Mouse (Mus musculus): ENCODE data around the gene Kpna2. TPM values are rescaled to one million over a fixed set of nuclear protein-coding genes. Genes with fewer than 3 reads are reported as not detected.
"Not testable (repeated sequence)": the region's sequence is repeated elsewhere in the genome, so short reads cannot be mapped to it uniquely, and the experiment has no call there.

Gene Kpna2
- polyA plus RNA-seq, 1 experiment: 16.1 TPM

DNA sequence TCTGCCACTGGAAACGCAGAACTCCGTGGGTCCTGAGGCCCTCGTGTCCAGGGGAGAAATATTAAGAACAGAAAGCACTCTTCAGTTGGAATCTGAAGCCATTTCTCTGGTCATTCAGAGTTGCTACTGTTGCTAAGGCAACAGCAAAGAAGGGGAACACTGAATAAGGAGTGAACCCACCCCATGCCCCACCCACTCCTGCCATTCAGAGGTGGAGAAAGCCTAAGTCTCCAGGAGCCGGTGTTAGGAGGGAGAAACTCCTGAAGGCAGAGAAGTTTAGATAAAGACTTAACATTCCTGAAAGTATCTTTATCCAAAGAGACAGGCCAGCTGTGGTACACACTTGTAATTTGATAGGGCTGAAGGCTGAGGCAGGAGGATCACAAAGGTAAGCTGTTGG is 20.0 kb upstream of the Kpna2 start:
- peaks cover 4% of the 10 kb centered on the region; the same call in 1 of the 2 replicates for H3K4me1 ChIP-seq (ENCODE audit: control insufficient read depth, insufficient read depth, insufficient read length)
- H3K36me3 ChIP-seq (ENCODE audit: control insufficient read depth, insufficient read depth, low read length): no peaks in the 10 kb centered on the region
- TF ChIP-seq POLR2A (IDR thresholded peaks at IDR 0.05; ENCODE audit: low read depth, low read length) (no peak), CTCF (IDR thresholded peaks at IDR 0.05; ENCODE audit: extremely low read depth, insufficient read depth, insufficient read length, insufficient replicate concordance) (no peak)
- H3K27ac ChIP-seq (ENCODE audit: insufficient read depth, low read length): no peak overlapping the region
- no peaks in the 10 kb centered on the region for H3K27me3 ChIP-seq (ENCODE audit: control insufficient read depth, insufficient read depth, low read length)
- no peak for DNase-seq (ENCODE audit: low read depth in 1 of 2, low spot score in 2 of 2)
- H3K4me3 ChIP-seq (ENCODE audit: extremely low read depth, insufficient read depth, insufficient read length): no peak overlapping the region
- WGBS: 92% methylated on average over 4 of the region's 4 CpGs

DNA sequence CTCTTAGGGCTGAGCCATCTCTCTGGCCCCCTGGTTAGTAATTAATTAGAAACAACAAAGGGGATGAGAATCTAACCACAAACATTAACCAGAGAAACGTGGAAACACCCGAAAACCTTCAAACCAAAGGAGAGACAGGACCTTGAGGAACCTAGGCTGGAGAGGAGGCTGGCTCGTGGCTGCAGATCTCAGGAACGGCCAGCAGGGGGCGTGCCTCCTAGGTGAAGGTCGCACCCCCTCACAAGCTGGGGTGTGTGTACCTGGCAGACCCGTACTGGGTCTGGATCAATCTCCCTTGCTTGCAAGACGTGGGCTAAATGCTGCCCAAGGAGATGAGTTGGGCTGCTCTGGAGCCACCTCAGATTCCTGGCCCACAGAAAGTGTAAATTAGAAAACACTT is 19.3 kb upstream of the Kpna2 start:
- peak in 1 of 2 experiments; percentile 16 for DNase-seq (ENCODE audit: low read depth in 1 of 2, low spot score in 2 of 2)
- Histone ChIP-seq H3K27me3 (ENCODE audit: control insufficient read depth, insufficient read depth, low read length) (no peaks in the 10 kb centered on the region), H3K27ac (ENCODE audit: insufficient read depth, low read length) (no peak overlapping the region), H3K4me3 (ENCODE audit: extremely low read depth, insufficient read depth, insufficient read length) (no peak overlapping the region), H3K36me3 (ENCODE audit: control insufficient read depth, insufficient read depth, low read length) (no peaks in the 10 kb centered on the region), H3K4me1 (ENCODE audit: control insufficient read depth, insufficient read depth, insufficient read length) (peaks cover 4% of the 10 kb centered on the region; the same call in 1 of the 2 replicates)
- WGBS: 43% methylated on average over 8 of the region's 8 CpGs
- TF ChIP-seq CTCF (IDR thresholded peaks at IDR 0.05; ENCODE audit: extremely low read depth, insufficient read depth, insufficient read length, insufficient replicate concordance) (peak; percentile 56; the same call in 1 of the 2 replicates), POLR2A (IDR thresholded peaks at IDR 0.05; ENCODE audit: low read depth, low read length) (no peak)

DNA sequence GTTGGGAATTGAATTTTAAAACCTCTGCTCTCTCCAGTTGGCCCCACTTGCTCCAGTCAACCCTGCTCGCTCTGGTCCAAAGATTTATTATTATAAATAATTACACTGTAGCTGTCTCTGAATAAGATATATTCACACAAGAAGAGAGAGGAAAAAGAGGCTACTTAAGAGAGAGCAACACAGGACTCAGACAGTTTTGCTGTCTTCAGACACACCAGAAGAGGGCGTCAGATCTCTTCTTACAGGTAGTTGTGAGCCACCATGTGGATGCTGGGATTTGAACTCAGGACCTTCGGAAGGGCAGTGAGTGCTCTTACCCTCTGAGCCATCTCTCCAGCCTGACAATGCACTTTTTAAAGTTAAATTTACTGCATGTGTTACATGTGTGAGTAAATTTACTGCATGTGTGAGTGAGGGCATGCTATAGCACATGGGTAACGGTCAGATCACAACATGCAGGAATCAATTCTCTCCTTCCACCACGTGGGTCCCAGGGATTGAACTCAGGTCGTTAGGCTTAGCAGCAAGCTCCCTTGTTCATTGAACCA is 18.1 kb upstream of the Kpna2 start:
- DNase-seq (ENCODE audit: low read depth in 1 of 2, low spot score in 2 of 2): no peak
- H3K4me3 ChIP-seq (ENCODE audit: extremely low read depth, insufficient read depth, insufficient read length): no peak overlapping the region
- H3K27me3 ChIP-seq (ENCODE audit: control insufficient read depth, insufficient read depth, low read length): no peaks in the 10 kb centered on the region
- WGBS: 75% methylated on average over 6 of the region's 6 CpGs
- no peak overlapping the region for H3K27ac ChIP-seq (ENCODE audit: insufficient read depth, low read length)
- no peak for TF ChIP-seq POLR2A (IDR thresholded peaks at IDR 0.05; ENCODE audit: low read depth, low read length)
- no peak for TF ChIP-seq CTCF (IDR thresholded peaks at IDR 0.05; ENCODE audit: extremely low read depth, insufficient read depth, insufficient read length, insufficient replicate concordance)
- no peaks in the 10 kb centered on the region for H3K36me3 ChIP-seq (ENCODE audit: control insufficient read depth, insufficient read depth, low read length)
- peaks cover 4% of the 10 kb centered on the region; the same call in 1 of the 2 replicates for H3K4me1 ChIP-seq (ENCODE audit: control insufficient read depth, insufficient read depth, insufficient read length)

DNA sequence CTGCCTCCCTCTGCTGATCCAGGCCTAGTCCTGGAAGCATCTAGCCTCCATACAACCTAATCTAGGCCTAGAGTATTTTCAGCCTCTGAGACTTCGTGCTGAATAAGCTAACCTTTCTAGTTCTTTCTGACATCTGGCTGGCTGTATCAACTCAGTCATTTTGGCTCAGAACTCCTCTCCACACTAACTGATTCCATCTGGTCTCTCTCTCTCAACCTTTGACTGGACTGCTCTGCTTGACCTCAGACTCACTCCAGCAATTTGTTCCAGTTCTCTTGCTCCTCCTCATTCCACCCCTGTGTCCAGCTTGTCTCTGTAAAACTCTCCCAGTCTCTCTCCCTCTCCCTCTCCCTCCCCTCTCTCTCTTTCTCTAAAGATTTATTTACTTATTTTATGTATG is 17.6 kb upstream of the Kpna2 start:
- Histone ChIP-seq H3K4me3 (ENCODE audit: extremely low read depth, insufficient read depth, insufficient read length) (no peak overlapping the region), H3K27me3 (ENCODE audit: control insufficient read depth, insufficient read depth, low read length) (no peaks in the 10 kb centered on the region), H3K4me1 (ENCODE audit: control insufficient read depth, insufficient read depth, insufficient read length) (peaks cover 4% of the 10 kb centered on the region; the same call in 1 of the 2 replicates), H3K27ac (ENCODE audit: insufficient read depth, low read length) (no peak overlapping the region), H3K36me3 (ENCODE audit: control insufficient read depth, insufficient read depth, low read length) (no peaks in the 10 kb centered on the region)
- 86% methylated on average over 1 of the region's 1 CpGs for WGBS
- TF ChIP-seq CTCF (IDR thresholded peaks at IDR 0.05; ENCODE audit: extremely low read depth, insufficient read depth, insufficient read length, insufficient replicate concordance) (no peak), POLR2A (IDR thresholded peaks at IDR 0.05; ENCODE audit: low read depth, low read length) (no peak)
- DNase-seq (ENCODE audit: low read depth in 1 of 2, low spot score in 2 of 2): no peak

DNA sequence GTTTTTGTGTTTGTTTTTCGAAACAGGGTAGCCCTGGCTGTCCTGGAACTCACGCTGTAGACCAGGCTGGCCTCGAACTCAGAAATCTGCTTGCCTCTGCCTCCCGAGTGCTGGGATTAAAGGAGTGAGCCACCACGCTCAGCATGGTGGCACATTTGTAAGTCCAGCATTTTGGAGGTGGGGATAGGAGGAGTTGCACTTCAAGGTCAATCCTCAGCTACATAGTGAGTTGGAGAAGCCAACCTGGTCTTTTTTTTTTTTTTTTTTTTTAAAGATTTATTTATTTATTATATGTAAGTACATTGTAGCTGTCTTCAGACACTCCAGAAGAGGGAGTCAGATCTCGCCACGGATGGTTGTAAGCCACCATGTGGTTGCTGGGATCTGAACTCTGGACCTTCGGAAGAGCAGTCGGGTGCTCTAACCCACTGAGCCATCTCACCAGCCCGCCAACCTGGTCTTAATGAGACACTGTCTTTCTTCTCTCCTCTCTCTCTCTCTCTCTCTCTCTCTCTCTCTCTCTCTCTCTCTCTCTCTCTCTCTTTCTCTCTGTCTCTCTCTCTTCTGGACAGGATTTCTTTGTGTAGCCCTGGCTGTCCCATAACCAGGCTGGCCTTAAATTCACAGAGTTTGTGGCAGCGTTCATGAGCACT is 16.3 kb upstream of the Kpna2 start:
- H3K4me1 ChIP-seq (ENCODE audit: control insufficient read depth, insufficient read depth, insufficient read length); H3K4me3 ChIP-seq (ENCODE audit: extremely low read depth, insufficient read depth, insufficient read length); H3K36me3 ChIP-seq (ENCODE audit: control insufficient read depth, insufficient read depth, low read length); H3K27me3 ChIP-seq (ENCODE audit: control insufficient read depth, insufficient read depth, low read length); DNase-seq (ENCODE audit: low read depth in 1 of 2, low spot score in 2 of 2); H3K27ac ChIP-seq (ENCODE audit: insufficient read depth, low read length): not testable (repeated sequence)
- WGBS: 85% methylated on average over 11 of the region's 11 CpGs

DNA sequence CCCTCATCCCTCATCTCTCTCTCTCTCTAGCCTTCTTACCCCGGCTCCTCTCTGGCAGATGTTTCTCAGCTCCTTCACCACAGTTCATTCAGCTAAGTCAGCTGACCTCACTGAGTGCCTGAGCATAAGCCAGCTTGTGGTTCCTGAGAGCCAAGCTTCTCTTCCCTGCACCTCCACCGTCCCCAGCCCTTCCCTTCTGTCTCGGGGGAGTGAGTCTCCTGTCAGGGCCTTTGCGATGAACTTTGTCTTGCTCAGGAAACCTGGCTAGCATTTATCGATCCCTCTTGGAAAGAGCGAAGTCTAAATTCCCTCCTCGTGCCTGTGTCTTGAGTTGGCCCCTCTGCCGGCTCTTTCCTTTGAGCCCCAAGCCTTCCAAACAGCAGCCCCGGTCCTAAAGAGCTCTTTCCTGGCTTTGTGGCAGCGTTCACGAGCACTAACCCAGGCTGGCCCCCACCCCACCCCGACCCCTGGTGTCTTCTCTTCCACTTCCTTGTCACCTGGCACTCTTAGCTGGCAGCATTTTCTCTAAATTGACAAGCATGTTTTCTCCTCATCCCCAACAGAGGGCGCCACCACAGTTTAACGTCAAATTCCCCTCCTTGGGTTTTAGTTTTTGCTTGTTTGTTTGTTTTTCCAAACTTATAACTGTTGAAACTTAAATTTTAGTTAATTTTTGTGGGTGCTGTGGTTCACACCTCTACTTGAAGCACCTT is 15.4 kb upstream of the Kpna2 start:
- peak in 1 of 2 experiments; percentile 18 for DNase-seq (ENCODE audit: low read depth in 1 of 2, low spot score in 2 of 2)
- Histone ChIP-seq H3K4me3 (ENCODE audit: extremely low read depth, insufficient read depth, insufficient read length) (peak overlapping the region; percentile 9; the same call in 1 of the 2 replicates), H3K36me3 (ENCODE audit: control insufficient read depth, insufficient read depth, low read length) (no peaks in the 10 kb centered on the region), H3K27me3 (ENCODE audit: control insufficient read depth, insufficient read depth, low read length) (no peaks in the 10 kb centered on the region), H3K4me1 (ENCODE audit: control insufficient read depth, insufficient read depth, insufficient read length) (peaks cover 6% of the 10 kb centered on the region), H3K27ac (ENCODE audit: insufficient read depth, low read length) (no peak overlapping the region)
- TF ChIP-seq CTCF (IDR thresholded peaks at IDR 0.05; ENCODE audit: extremely low read depth, insufficient read depth, insufficient read length, insufficient replicate concordance) (no peak), POLR2A (IDR thresholded peaks at IDR 0.05; ENCODE audit: low read depth, low read length) (no peak)
- WGBS: 26% methylated on average over 14 of the region's 14 CpGs
